Mouse (Mus musculus): Measurements from ENCODE around the gene Bcl11a. TPM values are rescaled to one million over a fixed set of nuclear protein-coding genes. Genes with fewer than 3 reads are reported as not detected.
A peak's percentile ranks its signal among the peaks of the same experiment; 100 is the strongest.

The Bcl11a gene
- polyA plus RNA-seq, 1 experiment from 2014 or later: 72.7 TPM

- no peaks in the 10 kb centered on the region for H3K27me3 ChIP-seq (ENCODE audit: control insufficient read depth, insufficient read depth, low read length)
- peaks cover 12% of the 10 kb centered on the region; the same call in 1 of the 2 replicates for H3K4me1 ChIP-seq (ENCODE audit: control insufficient read depth, insufficient read depth, low read length)
- ATAC-seq (ENCODE audit: insufficient read depth, low FRiP score, low TSS enrichment) (no peak), DNase-seq (ENCODE audit: low spot score) (peak; percentile 8)
- H3K27ac ChIP-seq (ENCODE audit: low read depth, low read length): no peak overlapping the region
- H3K36me3 ChIP-seq (ENCODE audit: control insufficient read depth, insufficient read depth, low read length): peaks cover 8% of the 10 kb centered on the region
- H3K9me3 ChIP-seq (ENCODE audit: control insufficient read depth, low read length): no peaks in the 10 kb centered on the region
- WGBS: 65% methylated on average over 7 of the region's 7 CpGs
- H3K4me2 ChIP-seq (ENCODE audit: low read depth): peak overlapping the region; percentile 11; the same call in 1 of the 2 replicates
- 0 out of 2 replicates have a peak overlapping the region, but pooled peaks have one; percentile 9 for H3K9ac ChIP-seq (ENCODE audit: low read length)
- no peak overlapping the region for H3K4me3 ChIP-seq (ENCODE audit: low read depth, low read length)
These were observed 5.6 kb downstream of the Bcl11a start for GRCm38 (mm10) chr11:24083423-24083822.

GRCm38 (mm10) chr11:24084077-24084476 lies 6.2 kb downstream of the Bcl11a start:
- H3K9me3 ChIP-seq (ENCODE audit: control insufficient read depth, low read length): no peaks in the 10 kb centered on the region
- no peak overlapping the region for H3K27ac ChIP-seq (ENCODE audit: low read depth, low read length)
- ATAC-seq (ENCODE audit: insufficient read depth, low FRiP score, low TSS enrichment) (no peak), DNase-seq (ENCODE audit: low spot score) (no peak)
- H3K4me2 ChIP-seq (ENCODE audit: low read depth): no peak overlapping the region
- H3K27me3 ChIP-seq (ENCODE audit: control insufficient read depth, insufficient read depth, low read length): no peaks in the 10 kb centered on the region
- H3K4me1 ChIP-seq (ENCODE audit: control insufficient read depth, insufficient read depth, low read length): peaks cover 12% of the 10 kb centered on the region; the same call in 1 of the 2 replicates
- no peak overlapping the region for H3K9ac ChIP-seq (ENCODE audit: low read length)
- no peak overlapping the region for H3K4me3 ChIP-seq (ENCODE audit: low read depth, low read length)
- H3K36me3 ChIP-seq (ENCODE audit: control insufficient read depth, insufficient read depth, low read length): peaks cover 8% of the 10 kb centered on the region
- WGBS: 69% methylated on average over 3 of the region's 3 CpGs

DNA sequence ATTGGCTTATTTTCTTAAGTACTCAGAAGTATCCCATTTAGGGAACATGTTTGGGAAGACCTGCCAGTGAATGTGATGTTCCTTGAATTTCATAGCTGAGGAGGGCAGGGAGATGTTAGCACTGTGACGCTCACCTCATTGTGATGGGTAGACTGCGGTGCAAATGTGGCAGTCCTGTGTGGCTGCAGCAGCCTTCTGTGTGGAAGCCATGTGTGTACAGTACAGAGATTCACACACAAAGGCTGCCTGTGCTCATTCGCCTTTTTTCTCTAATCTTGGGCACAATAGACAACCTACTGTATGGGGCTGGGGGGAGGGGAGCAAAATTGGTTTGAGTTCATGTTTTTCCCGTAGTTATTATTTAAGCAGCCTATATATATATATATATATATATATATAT lies 6.7 kb downstream of the Bcl11a start:
- DNase-seq (ENCODE audit: low spot score): no peak
- Histone ChIP-seq H3K4me1 (ENCODE audit: control insufficient read depth, insufficient read depth, low read length) (peaks cover 14% of the 10 kb centered on the region; the same call in 1 of the 2 replicates), H3K4me2 (ENCODE audit: low read depth) (no peak overlapping the region)

DNA sequence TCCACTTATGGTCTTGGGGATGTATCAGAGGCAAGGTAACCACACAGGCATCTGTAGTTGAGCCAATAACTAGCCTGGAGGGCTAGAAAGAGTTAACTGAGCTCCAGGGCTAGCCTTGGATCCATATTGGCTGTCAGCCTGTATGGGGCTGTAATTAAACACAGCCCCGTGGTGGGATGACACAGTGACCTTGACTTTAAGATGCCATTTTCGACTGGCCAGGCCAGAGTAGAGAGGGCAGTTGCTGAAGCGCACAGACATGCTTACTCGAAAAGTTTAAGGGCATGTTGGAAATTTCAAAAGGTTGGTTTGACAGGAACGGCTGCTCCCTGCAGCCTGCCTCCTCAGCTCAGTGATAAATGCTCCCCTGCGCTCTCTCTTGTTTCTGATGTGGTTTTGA lies 8.1 kb downstream of the Bcl11a start:
- ATAC-seq (ENCODE audit: insufficient read depth, low FRiP score, low TSS enrichment) (no peak), DNase-seq (ENCODE audit: low spot score) (peak; percentile 8)
- H3K9me3 ChIP-seq (ENCODE audit: control insufficient read depth, low read length): no peaks in the 10 kb centered on the region
- peaks cover 8% of the 10 kb centered on the region for H3K36me3 ChIP-seq (ENCODE audit: control insufficient read depth, insufficient read depth, low read length)
- H3K27ac ChIP-seq (ENCODE audit: low read depth, low read length): no peak overlapping the region
- H3K4me2 ChIP-seq (ENCODE audit: low read depth): no peak overlapping the region
- H3K27me3 ChIP-seq (ENCODE audit: control insufficient read depth, insufficient read depth, low read length): no peaks in the 10 kb centered on the region
- peaks cover 14% of the 10 kb centered on the region; the same call in 1 of the 2 replicates for H3K4me1 ChIP-seq (ENCODE audit: control insufficient read depth, insufficient read depth, low read length)
- no peak overlapping the region for H3K4me3 ChIP-seq (ENCODE audit: low read depth, low read length)
- no peak overlapping the region for H3K9ac ChIP-seq (ENCODE audit: low read length)
- 56% methylated on average over 6 of the region's 6 CpGs for WGBS

More for the DNA sequence above, 6.7 kb downstream of the Bcl11a start:
- H3K9ac ChIP-seq (ENCODE audit: low read length): no peak overlapping the region
- H3K9me3 ChIP-seq (ENCODE audit: control insufficient read depth, low read length): no peaks in the 10 kb centered on the region
- H3K27ac ChIP-seq (ENCODE audit: low read depth, low read length): no peak overlapping the region
- WGBS: 82% methylated on average over 4 of the region's 4 CpGs
- ATAC-seq (ENCODE audit: insufficient read depth, low FRiP score, low TSS enrichment): no peak
- no peak overlapping the region for H3K4me3 ChIP-seq (ENCODE audit: low read depth, low read length)
- no peaks in the 10 kb centered on the region for H3K27me3 ChIP-seq (ENCODE audit: control insufficient read depth, insufficient read depth, low read length)
- H3K36me3 ChIP-seq (ENCODE audit: control insufficient read depth, insufficient read depth, low read length): peaks cover 8% of the 10 kb centered on the region

DNA sequence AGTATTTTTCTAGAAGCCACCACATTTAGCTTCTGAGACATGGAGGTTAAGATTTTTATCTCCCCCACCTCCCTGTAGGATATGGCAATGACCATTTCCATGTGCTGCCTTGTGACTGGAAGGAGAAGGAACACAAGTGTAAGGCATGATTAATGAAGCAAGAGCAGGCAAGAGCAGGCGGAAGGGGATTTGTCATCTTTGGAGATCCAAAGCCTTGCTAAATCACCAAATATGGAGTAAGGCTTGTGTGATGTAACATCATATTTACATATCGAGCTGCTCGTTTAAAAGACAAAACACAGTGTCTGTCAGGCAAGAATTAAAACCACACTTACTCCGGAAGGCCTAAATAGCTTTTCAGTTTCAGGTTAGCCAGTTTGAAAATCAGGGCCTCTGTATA lies 9.2 kb downstream of the Bcl11a start:
- H3K9ac ChIP-seq (ENCODE audit: low read length): no peak overlapping the region

GRCm38 (mm10) chr11:24090443-24090842 lies 12.6 kb downstream of the Bcl11a start:
- WGBS: 81% methylated on average over 4 of the region's 4 CpGs
- H3K4me2 ChIP-seq (ENCODE audit: low read depth): no peak overlapping the region
- H3K36me3 ChIP-seq (ENCODE audit: control insufficient read depth, insufficient read depth, low read length): peaks cover 4% of the 10 kb centered on the region
- DNase-seq (ENCODE audit: low spot score): peak; percentile 6
- no peaks in the 10 kb centered on the region for H3K9me3 ChIP-seq (ENCODE audit: control insufficient read depth, low read length)
- no peak overlapping the region for H3K9ac ChIP-seq (ENCODE audit: low read length)
- H3K4me3 ChIP-seq (ENCODE audit: low read depth, low read length): no peak overlapping the region
- no peak overlapping the region for H3K27ac ChIP-seq (ENCODE audit: low read depth, low read length)
- H3K27me3 ChIP-seq (ENCODE audit: control insufficient read depth, insufficient read depth, low read length): no peaks in the 10 kb centered on the region
- peaks cover 17% of the 10 kb centered on the region for H3K4me1 ChIP-seq (ENCODE audit: control insufficient read depth, insufficient read depth, low read length)
- no peak for ATAC-seq (ENCODE audit: insufficient read depth, low FRiP score, low TSS enrichment)

More for the DNA sequence above, 9.2 kb downstream of the Bcl11a start:
- Histone ChIP-seq H3K27ac (ENCODE audit: low read depth, low read length) (no peak overlapping the region), H3K9me3 (ENCODE audit: control insufficient read depth, low read length) (no peaks in the 10 kb centered on the region), H3K4me2 (ENCODE audit: low read depth) (no peak overlapping the region), H3K36me3 (ENCODE audit: control insufficient read depth, insufficient read depth, low read length) (peaks cover 8% of the 10 kb centered on the region), H3K4me3 (ENCODE audit: low read depth, low read length) (no peak overlapping the region), H3K27me3 (ENCODE audit: control insufficient read depth, insufficient read depth, low read length) (no peaks in the 10 kb centered on the region), H3K4me1 (ENCODE audit: control insufficient read depth, insufficient read depth, low read length) (peaks cover 21% of the 10 kb centered on the region; the same call in 1 of the 2 replicates)
- DNase-seq (ENCODE audit: low spot score): peak; percentile 6
- 80% methylated on average over 4 of the region's 4 CpGs for WGBS
- no peak for ATAC-seq (ENCODE audit: insufficient read depth, low FRiP score, low TSS enrichment)

- Histone ChIP-seq H3K27ac (ENCODE audit: low read depth, low read length) (no peak overlapping the region), H3K36me3 (ENCODE audit: control insufficient read depth, insufficient read depth, low read length) (no peaks in the 10 kb centered on the region; the same call in 1 of the 2 replicates), H3K9me3 (ENCODE audit: control insufficient read depth, low read length) (no peaks in the 10 kb centered on the region), H3K9ac (ENCODE audit: low read length) (no peak overlapping the region), H3K27me3 (ENCODE audit: control insufficient read depth, insufficient read depth, low read length) (no peaks in the 10 kb centered on the region), H3K4me1 (ENCODE audit: control insufficient read depth, insufficient read depth, low read length) (peaks cover 23% of the 10 kb centered on the region), H3K4me2 (ENCODE audit: low read depth) (no peak overlapping the region), H3K4me3 (ENCODE audit: low read depth, low read length) (no peak overlapping the region)
- DNase-seq (ENCODE audit: low spot score) (peak; percentile 11), ATAC-seq (ENCODE audit: insufficient read depth, low FRiP score, low TSS enrichment) (no peak)
- 20% methylated on average over 15 of the region's 15 CpGs for WGBS
These were observed 13.7 kb downstream of the Bcl11a start for GRCm38 (mm10) chr11:24091393-24092080.

- peaks cover 34% of the 10 kb centered on the region for H3K4me1 ChIP-seq (ENCODE audit: control insufficient read depth, insufficient read depth, low read length)
- WGBS: 59% methylated on average over 3 of the region's 3 CpGs
These were observed 14.8 kb downstream of the Bcl11a start for GRCm38 (mm10) chr11:24092618-24093017.

DNA sequence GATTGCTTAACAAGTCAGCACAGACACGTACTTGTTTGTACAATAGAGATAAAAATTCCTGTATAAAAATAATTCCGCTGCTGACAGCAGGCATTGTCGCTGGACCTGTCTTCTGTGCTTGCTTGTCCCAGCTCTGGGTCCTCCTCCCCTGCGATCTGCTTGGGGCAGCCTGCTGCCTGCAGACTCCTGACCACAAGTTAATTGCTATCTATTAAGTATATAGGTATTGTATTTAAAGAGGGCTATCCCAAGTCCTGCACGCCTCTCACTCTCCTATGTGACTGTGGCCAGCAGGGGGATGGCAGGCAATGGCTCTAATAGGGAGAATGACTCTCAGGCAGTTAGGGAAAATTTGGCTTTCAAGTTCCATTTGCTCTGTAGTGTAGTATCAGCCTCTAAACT lies 16.2 kb downstream of the Bcl11a start:
- Histone ChIP-seq H3K9me3 (ENCODE audit: control insufficient read depth, low read length) (no peaks in the 10 kb centered on the region), H3K27me3 (ENCODE audit: control insufficient read depth, insufficient read depth, low read length) (no peaks in the 10 kb centered on the region), H3K4me3 (ENCODE audit: low read depth, low read length) (no peak overlapping the region), H3K4me2 (ENCODE audit: low read depth) (no peak overlapping the region), H3K4me1 (ENCODE audit: control insufficient read depth, insufficient read depth, low read length) (peaks cover 48% of the 10 kb centered on the region), H3K9ac (ENCODE audit: low read length) (no peak overlapping the region), H3K27ac (ENCODE audit: low read depth, low read length) (no peak overlapping the region), H3K36me3 (ENCODE audit: control insufficient read depth, insufficient read depth, low read length) (no peaks in the 10 kb centered on the region)
- DNase-seq (ENCODE audit: low spot score): no peak
- 57% methylated on average over 5 of the region's 5 CpGs for WGBS
- no peak for ATAC-seq (ENCODE audit: insufficient read depth, low FRiP score, low TSS enrichment)

More at GRCm38 (mm10) chr11:24092618-24093017, 14.8 kb downstream of the Bcl11a start:
- no peak overlapping the region for H3K9ac ChIP-seq (ENCODE audit: low read length)
- no peaks in the 10 kb centered on the region for H3K27me3 ChIP-seq (ENCODE audit: control insufficient read depth, insufficient read depth, low read length)
- no peaks in the 10 kb centered on the region for H3K9me3 ChIP-seq (ENCODE audit: control insufficient read depth, low read length)
- no peak overlapping the region for H3K27ac ChIP-seq (ENCODE audit: low read depth, low read length)
- H3K4me3 ChIP-seq (ENCODE audit: low read depth, low read length): no peak overlapping the region
- H3K36me3 ChIP-seq (ENCODE audit: control insufficient read depth, insufficient read depth, low read length): no peaks in the 10 kb centered on the region; the same call in 1 of the 2 replicates
- DNase-seq (ENCODE audit: low spot score) (no peak), ATAC-seq (ENCODE audit: insufficient read depth, low FRiP score, low TSS enrichment) (no peak)
- no peak overlapping the region for H3K4me2 ChIP-seq (ENCODE audit: low read depth)
